ENCODE assay signal across 28 mouse cellular contexts in the genomic region with DNA sequence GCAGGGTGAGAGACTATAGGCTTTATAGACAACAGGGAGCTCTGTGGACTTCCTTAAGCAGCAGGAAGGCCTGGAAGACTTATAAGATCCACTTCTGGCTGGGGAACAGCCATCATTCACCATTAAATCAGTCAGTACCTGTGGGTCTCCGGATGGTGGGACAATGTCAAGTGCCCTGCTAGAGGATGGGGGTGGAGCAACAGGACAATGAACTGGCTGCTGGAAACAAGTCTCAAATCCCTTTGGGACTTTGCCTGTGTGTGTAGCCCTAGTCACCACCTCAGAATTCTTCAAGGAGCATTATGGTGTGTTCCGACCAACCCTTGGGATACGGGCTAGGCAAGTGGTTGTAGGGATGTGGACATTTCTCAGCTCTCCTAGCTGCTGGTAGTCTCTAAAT. TPM values are rescaled to one million over a fixed set of nuclear protein-coding genes. Genes with fewer than 3 reads are reported as not detected.
"Had no signal": no experiment of that assay in that cellular context is flagged by ENCODE, and none has a peak within 500 bp of the region (broad histone marks: within the 10 kb centered on the region; RNA-seq: fewer than 3 reads in every experiment).

No protein-coding gene starts in this region.

- DNase-seq: cerebellum, adult 18-20 months; cerebellum, adult 2 months; cerebellum, adult 8-10 months; cerebellum, adult 9-10 months; cerebellum, adult 9-11 months; cerebellum, postnatal 10 days; cerebellum, postnatal 14 days; cerebellum, postnatal 25 days; cerebellum, postnatal 36 days; embryo, embryonic 11 days; forebrain, postnatal 0 days; gastrocnemius, adult 2 months; gastrocnemius, postnatal 10 days; gastrocnemius, postnatal 14 days; gastrocnemius, postnatal 25 days; gastrocnemius, postnatal 36 days; heart, adult 18-20 months had no signal

- H3K4me3 ChIP-seq: embryonic facial prominence, embryonic 10.5 days; embryonic facial prominence, embryonic 12.5 days; embryonic facial prominence, embryonic 13.5 days; embryonic facial prominence, embryonic 15.5 days; erythroblast, embryonic 14.5 days; forebrain, embryonic 10.5 days; forebrain, embryonic 12.5 days; forebrain, embryonic 13.5 days; forebrain, embryonic 15.5 days; gastrocnemius, adult 2 months had no signal

- H3K4me1 ChIP-seq: embryonic facial prominence, embryonic 10.5 days; embryonic facial prominence, embryonic 12.5 days; embryonic facial prominence, embryonic 13.5 days; embryonic facial prominence, embryonic 15.5 days; forebrain, embryonic 10.5 days; forebrain, embryonic 12.5 days; forebrain, embryonic 13.5 days; forebrain, embryonic 15.5 days had no signal

- H3K27me3 ChIP-seq: embryonic facial prominence, embryonic 12.5 days; embryonic facial prominence, embryonic 13.5 days; embryonic facial prominence, embryonic 15.5 days; forebrain, embryonic 12.5 days; forebrain, embryonic 13.5 days; forebrain, embryonic 15.5 days had no signal

- H3K9me3 ChIP-seq: embryonic facial prominence, embryonic 10.5 days; embryonic facial prominence, embryonic 12.5 days; embryonic facial prominence, embryonic 13.5 days; embryonic facial prominence, embryonic 15.5 days; forebrain, embryonic 10.5 days; forebrain, embryonic 12.5 days; forebrain, embryonic 13.5 days; forebrain, embryonic 15.5 days had no signal

- H3K9ac ChIP-seq: embryonic facial prominence, embryonic 12.5 days; embryonic facial prominence, embryonic 13.5 days; embryonic facial prominence, embryonic 15.5 days; forebrain, embryonic 12.5 days; forebrain, embryonic 13.5 days; forebrain, embryonic 15.5 days; forebrain, postnatal 0 days had no signal

- ATAC-seq: forebrain, embryonic 13.5 days; forebrain, embryonic 14.5 days; forebrain, embryonic 15.5 days; forebrain, embryonic 16.5 days; forebrain, postnatal 0 days had no signal

- H3K27ac ChIP-seq: embryonic facial prominence, embryonic 10.5 days; embryonic facial prominence, embryonic 12.5 days; embryonic facial prominence, embryonic 13.5 days; embryonic facial prominence, embryonic 15.5 days; forebrain, embryonic 10.5 days; forebrain, embryonic 12.5 days; forebrain, embryonic 13.5 days; forebrain, embryonic 15.5 days; gastrocnemius, adult 2 months had no signal

- H3K36me3 ChIP-seq: embryonic facial prominence, embryonic 10.5 days; embryonic facial prominence, embryonic 12.5 days; embryonic facial prominence, embryonic 13.5 days; embryonic facial prominence, embryonic 15.5 days; forebrain, embryonic 12.5 days; forebrain, embryonic 15.5 days had no signal

- H3K4me2 ChIP-seq: embryonic facial prominence, embryonic 12.5 days; embryonic facial prominence, embryonic 13.5 days; embryonic facial prominence, embryonic 15.5 days; forebrain, embryonic 12.5 days; forebrain, embryonic 13.5 days; forebrain, embryonic 15.5 days had no signal

RNA-seq across cellular contexts. Expression of a gene that starts 55.9 kb away (rescaled TPM):
- polyA plus RNA-seq: erythroblast, embryonic 14.5 days had no signal
